Mouse (Mus musculus): ENCODE measurements around the gene Anxa2.
A peak's percentile ranks its signal among the peaks of the same experiment; 100 is the strongest.

Anxa2 gene

DNA sequence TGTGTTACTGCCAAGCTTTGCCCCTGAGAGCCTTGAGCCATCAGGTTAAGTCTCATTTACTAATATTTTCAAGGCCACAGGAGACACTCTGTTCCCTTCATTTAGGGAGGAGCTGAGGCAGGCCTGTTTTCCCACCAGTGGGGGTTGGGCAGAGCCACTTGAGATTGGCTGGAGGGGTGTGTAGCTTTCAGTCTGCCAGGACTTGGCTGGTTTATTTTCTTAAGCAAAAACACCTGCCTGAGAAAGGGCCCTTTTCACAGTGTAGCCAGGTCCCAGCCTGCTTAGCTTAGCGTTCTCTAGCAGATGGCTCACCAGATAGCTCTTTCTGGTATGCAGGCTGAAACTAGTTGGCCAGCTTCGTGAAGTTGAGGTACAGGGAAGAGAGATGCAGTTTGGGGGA, 5.6 kb downstream of the Anxa2 start:
- DNase-seq (ENCODE audit: low spot score in 2 of 2) = peak; percentile 65 to 80

DNA sequence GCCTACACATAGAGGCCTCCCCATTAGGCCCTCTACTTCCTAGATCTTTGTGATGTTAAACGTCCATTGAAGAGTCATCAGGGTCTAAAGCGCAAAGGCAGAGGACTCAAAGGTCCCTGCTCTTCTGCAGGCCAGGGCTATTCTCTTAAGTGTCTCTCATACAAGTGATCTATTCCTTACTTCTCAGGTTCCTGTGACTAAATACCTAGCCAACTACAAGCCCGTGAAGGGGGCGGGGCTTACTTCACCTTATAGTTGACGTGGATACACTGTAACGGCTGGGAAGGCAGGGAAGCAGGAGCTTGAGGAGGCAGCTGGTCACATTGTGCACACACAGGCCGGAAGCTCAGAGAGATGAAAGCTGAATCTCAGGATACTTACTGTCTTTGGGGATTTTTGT, 6.5 kb downstream of the Anxa2 start:
- no peak for DNase-seq (ENCODE audit: low spot score in 2 of 2)

DNA sequence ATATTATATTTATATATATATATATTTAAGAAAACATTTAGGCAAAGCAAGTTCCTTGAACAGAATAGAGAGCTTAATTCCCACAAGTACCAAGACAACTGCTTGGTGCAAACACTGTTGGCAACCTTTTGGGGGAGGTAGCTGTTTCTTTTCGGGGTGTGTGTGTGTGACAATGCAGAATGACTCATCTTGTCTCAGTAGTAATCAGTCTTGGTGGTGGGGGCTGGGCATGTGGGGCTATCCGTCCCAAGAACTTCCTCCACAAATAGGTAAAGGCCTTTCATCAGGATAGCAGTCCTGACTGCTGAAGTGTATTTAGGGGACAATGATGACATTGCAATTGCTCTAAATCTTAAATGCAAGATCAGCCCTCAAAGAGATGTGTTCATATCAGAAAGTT, 9.6 kb downstream of the Anxa2 start:
- no peak for DNase-seq (ENCODE audit: low spot score in 2 of 2)

DNA sequence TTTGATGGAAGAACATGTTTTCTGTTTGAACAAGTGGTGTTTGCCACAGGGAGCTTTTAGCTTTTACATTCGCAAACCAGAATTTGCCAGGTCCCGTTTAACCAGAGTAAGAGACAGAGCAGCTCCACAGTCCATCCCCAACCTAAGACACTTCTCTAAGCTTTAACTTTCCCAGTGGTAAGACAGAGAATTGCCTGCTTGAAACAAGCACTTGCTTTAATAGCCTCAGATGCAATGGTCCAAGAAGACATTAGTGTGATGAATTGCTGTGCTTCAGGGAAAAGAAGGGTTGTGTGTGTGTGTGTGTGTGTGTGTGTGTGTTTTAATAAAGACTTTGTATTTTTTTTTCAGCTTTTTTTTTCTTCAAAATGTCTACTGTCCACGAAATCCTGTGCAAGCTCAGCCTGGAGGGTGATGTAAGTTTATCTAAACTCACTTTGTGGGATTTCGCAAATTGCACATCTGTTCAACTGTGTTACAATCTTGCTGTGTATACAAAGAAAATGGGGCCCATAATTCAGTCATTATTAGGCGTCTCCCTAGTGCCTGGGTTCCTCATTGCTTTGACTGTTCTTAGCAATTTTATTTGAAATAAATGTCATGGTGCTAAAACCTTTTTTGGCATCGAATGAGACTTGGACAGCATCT, 10.8 kb downstream of the Anxa2 start:
- DNase-seq (ENCODE audit: low spot score in 2 of 2) = no peak

- DNase-seq (ENCODE audit: low spot score in 2 of 2) = no peak
Observed at GRCm38 (mm10) chr9:69466098-69466497, 12.7 kb downstream of the Anxa2 start.

- DNase-seq (ENCODE audit: low spot score in 2 of 2) = no peak
Observed at GRCm38 (mm10) chr9:69467310-69467939, 14.0 kb downstream of the Anxa2 start.

DNA sequence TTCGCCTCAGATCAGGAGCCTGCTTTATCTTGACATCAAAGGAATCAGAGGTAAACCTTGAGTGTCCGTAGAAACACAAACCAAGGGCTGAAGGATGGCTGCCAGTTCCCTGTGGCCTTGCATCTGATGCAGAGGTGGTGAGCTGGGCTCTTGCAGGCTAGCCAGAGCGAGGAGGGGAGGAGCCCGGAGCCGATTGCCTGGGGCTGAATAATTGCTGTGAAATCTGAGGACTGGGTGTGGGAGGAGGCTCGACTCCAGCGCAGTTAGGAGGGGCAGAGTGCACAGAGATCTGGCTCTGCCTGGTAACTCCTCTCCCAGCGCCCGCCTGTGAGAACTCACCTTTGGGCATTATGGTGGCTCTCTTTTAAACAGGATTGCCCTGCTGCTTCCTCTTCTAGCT, 15.6 kb downstream of the Anxa2 start:
- DNase-seq (ENCODE audit: low spot score in 2 of 2) = peak in 1 of 2 experiments; percentile 49

- DNase-seq (ENCODE audit: low spot score in 2 of 2) = no peak
Observed at GRCm38 (mm10) chr9:69470362-69470761, 16.9 kb downstream of the Anxa2 start.

GRCm38 (mm10) chr9:69470921-69471320, 17.5 kb downstream of the Anxa2 start:
- peak in 1 of 2 experiments; percentile 45 for DNase-seq (ENCODE audit: low spot score in 2 of 2)

GRCm38 (mm10) chr9:69472724-69473123, 19.3 kb downstream of the Anxa2 start:
- DNase-seq (ENCODE audit: low spot score in 2 of 2) = peak in 1 of 2 experiments; percentile 66

GRCm38 (mm10) chr9:69475873-69476272, 22.5 kb downstream of the Anxa2 start:
- DNase-seq (ENCODE audit: low spot score in 2 of 2) = no peak

DNA sequence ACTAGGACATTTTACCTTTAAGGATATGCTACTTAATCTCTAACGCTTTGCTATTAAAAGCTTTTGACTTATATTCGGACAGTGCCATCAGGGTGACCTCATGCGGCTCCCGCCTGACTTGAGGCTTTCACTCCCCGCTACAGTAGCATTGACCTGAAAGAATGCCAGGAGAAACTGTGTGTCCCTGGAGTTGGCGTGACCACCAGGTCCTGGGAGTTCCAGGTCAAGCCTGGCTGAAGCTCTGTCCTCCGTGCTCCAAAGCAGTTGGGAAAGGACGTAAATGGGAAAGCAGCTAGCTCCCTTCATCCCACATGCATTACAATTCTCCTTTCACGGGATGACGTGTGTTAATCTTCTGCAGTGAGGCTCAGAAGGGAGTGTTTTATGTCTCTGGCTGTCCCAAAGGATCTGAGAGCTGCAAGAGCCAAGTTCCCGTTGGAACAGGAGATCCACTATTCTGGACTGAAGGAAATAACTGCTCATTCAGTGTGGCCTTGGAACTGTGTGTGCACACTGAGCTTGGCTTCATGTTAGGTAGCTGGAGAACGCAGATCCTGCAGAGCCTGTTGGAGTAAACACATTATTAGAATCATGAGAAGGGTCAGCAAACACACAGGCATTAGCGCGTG, 23.9 kb downstream of the Anxa2 start:
- peak in 1 of 2 experiments; percentile 47 for DNase-seq (ENCODE audit: low spot score in 2 of 2)

DNA sequence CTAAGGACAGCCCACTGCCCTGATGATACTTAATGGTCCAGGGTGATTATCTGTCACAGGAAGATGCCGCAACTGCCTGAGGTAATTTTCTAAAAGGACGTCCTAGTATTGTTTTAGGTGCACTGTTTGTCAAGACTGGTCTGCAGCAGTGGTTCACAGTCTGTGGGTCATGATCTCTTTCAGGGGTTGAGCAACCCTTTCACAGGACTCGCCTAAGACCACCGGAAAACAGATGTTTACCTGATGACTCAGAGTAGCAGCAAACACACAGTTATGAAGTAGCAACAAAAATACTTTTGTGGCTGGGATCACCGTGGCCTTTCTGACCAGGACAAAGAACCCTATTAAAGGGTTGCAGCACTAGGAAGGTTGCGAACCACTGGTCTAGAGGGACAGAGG, 24.4 kb downstream of the Anxa2 start:
- no peak for DNase-seq (ENCODE audit: low spot score in 2 of 2)

DNA sequence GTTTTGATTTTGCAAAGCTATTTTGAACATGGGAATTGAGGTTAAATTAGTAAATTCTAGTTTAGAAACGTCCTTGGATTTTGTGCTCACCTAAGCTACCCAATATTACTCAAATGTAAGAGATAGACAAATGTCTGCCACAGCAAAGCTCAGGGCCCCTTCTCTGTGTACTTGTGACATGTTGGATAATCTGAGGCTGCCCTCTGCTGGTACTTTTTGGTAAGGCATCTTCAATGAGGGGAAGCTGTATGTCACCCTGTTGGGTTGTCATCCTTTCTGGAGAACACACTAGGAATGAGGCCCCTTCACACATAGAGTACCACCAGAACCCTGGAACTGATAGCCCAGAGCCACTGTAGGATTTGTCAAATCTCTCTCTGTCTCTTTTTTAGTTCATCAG, 26.9 kb downstream of the Anxa2 start:
- DNase-seq (ENCODE audit: low spot score in 2 of 2) = peak; percentile 59 to 83

- DNase-seq (ENCODE audit: low spot score in 2 of 2) = no peak
Observed at GRCm38 (mm10) chr9:69483811-69484210, 30.4 kb downstream of the Anxa2 start.

DNA sequence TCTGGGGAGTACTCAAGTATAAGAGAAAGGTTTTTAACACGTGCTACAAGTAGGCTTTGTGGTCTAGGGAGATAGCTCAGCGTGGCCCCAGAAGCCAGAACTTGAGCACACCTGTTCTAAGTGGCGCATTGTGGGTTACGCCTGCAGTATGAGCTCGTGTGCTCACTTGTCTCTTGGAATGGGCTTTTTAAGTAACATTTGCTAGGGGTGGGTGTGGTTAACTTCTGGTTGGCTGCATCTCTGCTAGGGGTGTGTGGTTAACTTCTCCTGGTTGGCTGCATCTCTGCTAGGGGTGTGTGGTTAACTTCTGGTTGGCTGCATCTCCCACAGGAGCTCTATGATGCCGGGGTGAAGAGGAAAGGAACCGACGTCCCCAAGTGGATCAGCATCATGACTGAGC, 32.7 kb downstream of the Anxa2 start:
- DNase-seq (ENCODE audit: low spot score in 2 of 2) = no peak

GRCm38 (mm10) chr9:69488510-69488909, 35.1 kb downstream of the Anxa2 start:
- no peak for DNase-seq (ENCODE audit: low spot score in 2 of 2)

GRCm38 (mm10) chr9:69488972-69489371, 35.6 kb downstream of the Anxa2 start:
- no peak for DNase-seq (ENCODE audit: low spot score in 2 of 2)

- no peak for DNase-seq (ENCODE audit: low spot score in 2 of 2)
Observed at GRCm38 (mm10) chr9:69492809-69493208, 39.4 kb downstream of the Anxa2 start.

DNA sequence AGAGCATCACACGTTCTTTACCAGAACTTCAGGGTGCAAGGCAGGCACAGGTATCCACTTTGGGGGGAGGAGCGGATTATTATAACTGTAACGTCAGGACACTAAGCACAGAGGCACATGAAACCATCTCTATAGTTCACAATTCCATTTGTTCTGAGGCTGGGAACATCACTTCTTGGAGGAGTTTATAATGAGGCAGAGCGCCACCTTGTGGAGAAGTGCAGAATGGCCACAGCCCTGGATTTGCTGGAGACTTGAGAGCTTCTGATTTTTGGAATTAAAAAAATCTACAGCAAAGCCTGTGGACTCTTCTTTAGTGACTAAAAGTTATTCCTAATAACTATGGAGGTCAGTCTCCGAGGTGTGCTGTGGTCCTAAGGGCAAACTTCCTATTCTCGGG, 49.1 kb downstream of the Anxa2 start:
- DNase-seq (ENCODE audit: low spot score in 2 of 2) = peak; percentile 54 to 78

- no peak for DNase-seq (ENCODE audit: low spot score in 2 of 2)
Observed at GRCm38 (mm10) chr9:69505611-69506010, 52.2 kb downstream of the Anxa2 start.

GRCm38 (mm10) chr9:69507206-69507605, 53.8 kb downstream of the Anxa2 start:
- DNase-seq (ENCODE audit: low spot score in 2 of 2) = no peak

DNA sequence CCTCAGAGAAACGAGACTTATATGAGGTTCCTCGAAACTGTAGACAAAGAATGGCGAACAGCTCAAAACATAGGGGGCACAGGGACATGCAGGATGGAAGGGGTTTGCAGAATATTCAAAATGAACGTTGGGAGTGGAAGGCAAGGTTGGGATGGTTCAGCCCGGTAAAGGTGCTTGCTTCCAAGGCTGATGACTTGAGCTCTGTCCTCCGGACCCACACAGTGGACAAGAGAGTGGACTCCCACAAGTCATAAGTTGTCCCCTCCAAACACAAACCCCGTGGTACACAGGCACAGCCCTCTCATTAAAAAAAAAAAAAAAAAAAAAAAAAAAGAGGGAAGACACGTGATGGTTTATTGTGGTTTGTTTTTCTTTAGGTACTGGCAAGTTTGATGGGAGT, 54.6 kb downstream of the Anxa2 start:
- no peak for DNase-seq (ENCODE audit: low spot score in 2 of 2)

All from urinary bladder, postnatal 4 days (tissue).